Mouse (Mus musculus): ENCODE measurements at regions not wholly inside any gene's neighbourhood (a gene's known extent, or its start where the extent isn't known, plus 50 kb on each side); places are given as distances from the start of the nearest gene placed in this dataset.
A peak's percentile ranks its signal among the peaks of the same experiment; 100 is the strongest.

GRCm38 (mm10) chr10:24357636-24358035, 134.3 kb downstream of the Moxd1 start:
- peaks cover 5% of the 10 kb centered on the region for H3K4me1 ChIP-seq
- 22% methylated on average over 3 of the region's 3 CpGs for WGBS
- H3K27ac ChIP-seq (replicated peaks) = no peak overlapping the region

DNA sequence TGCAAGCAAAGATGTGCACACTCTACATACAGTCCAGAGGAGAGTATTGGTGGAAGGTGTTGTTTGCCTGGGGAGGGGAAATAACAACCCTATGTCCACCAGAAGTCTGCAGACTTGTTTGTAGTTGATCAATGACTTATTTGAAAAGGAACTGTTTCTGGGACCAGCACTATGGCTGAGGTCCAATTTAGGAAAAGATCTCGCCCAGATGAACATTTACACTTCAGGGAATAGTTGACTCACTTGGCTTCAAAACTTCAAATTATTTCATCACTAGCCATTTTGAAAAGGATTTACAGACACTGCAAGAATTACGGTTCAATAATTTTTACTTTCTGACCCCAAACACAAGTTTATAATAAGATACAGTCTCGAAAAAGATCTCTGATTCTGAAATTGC, 138.1 kb downstream of the Moxd1 start:
- no peaks in the 10 kb centered on the region for H3K9me3 ChIP-seq (replicated peaks)
- DNase-seq (ENCODE audit: low spot score) = no peak

More at GRCm38 (mm10) chr10:24357636-24358035, 134.3 kb downstream of the Moxd1 start:
- Histone ChIP-seq H3K9me3 (replicated peaks) (0 out of 2 replicates have a peak, but pooled peaks cover 3% of the 10 kb centered on the region), H3K36me3 (no peaks in the 10 kb centered on the region), H3K4me3 (no peak overlapping the region), H3K27me3 (ENCODE audit: low read depth, poor library complexity, severe bottlenecking) (no peaks in the 10 kb centered on the region)
- DNase-seq (ENCODE audit: low spot score) = no peak

GRCm38 (mm10) chr10:24365369-24365768, 142.1 kb downstream of the Moxd1 start:
- DNase-seq (ENCODE audit: low spot score) = no peak
- Histone ChIP-seq H3K36me3 (no peaks in the 10 kb centered on the region), H3K27me3 (ENCODE audit: low read depth, poor library complexity, severe bottlenecking) (no peaks in the 10 kb centered on the region), H3K9me3 (replicated peaks) (no peaks in the 10 kb centered on the region), H3K4me1 (no peaks in the 10 kb centered on the region), H3K4me3 (no peak overlapping the region), H3K27ac (replicated peaks) (no peak overlapping the region)
- whole genome bisulfite sequencing = 82% methylated on average over 5 of the region's 5 CpGs

More for the DNA sequence above, 138.1 kb downstream of the Moxd1 start:
- Histone ChIP-seq H3K36me3 (no peaks in the 10 kb centered on the region), H3K27me3 (ENCODE audit: low read depth, poor library complexity, severe bottlenecking) (no peaks in the 10 kb centered on the region), H3K4me3 (no peak overlapping the region), H3K4me1 (peaks cover 5% of the 10 kb centered on the region), H3K27ac (replicated peaks) (no peak overlapping the region)
- WGBS = 87% methylated on average over 3 of the region's 3 CpGs

- 79% methylated on average over 5 of the region's 5 CpGs for WGBS
- H3K4me1 ChIP-seq = no peaks in the 10 kb centered on the region
- no peaks in the 10 kb centered on the region for H3K36me3 ChIP-seq
- no peak overlapping the region for H3K27ac ChIP-seq (replicated peaks)
- H3K4me3 ChIP-seq = no peak overlapping the region
- no peak for DNase-seq (ENCODE audit: low spot score)
- no peaks in the 10 kb centered on the region for H3K9me3 ChIP-seq (replicated peaks)
- H3K27me3 ChIP-seq (ENCODE audit: low read depth, poor library complexity, severe bottlenecking) = no peaks in the 10 kb centered on the region
These were observed 143.7 kb downstream of the Moxd1 start for GRCm38 (mm10) chr10:24367010-24367409.

DNA sequence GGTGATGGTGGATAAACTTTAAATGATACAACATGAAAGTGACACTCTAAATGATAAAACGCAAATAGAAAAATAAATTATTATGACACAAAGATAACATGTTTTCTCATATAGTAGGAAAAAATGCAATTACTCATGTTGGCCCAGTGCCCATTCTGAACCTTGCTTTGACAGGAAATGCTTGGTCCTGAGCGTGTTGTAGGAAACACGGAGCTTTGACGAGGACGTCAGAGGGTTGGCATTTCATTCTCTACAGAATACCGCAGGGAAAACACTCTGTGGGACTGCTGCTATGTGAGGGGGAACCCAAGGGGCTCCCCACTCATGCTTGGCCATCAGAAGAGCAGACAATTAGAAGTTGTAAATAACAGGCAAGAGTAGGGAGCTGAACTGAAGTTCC, 150.6 kb downstream of the Moxd1 start:
- Histone ChIP-seq H3K4me3 (no peak overlapping the region), H3K27ac (replicated peaks) (no peak overlapping the region)
- 89% methylated on average over 6 of the region's 6 CpGs for WGBS

GRCm38 (mm10) chr10:24379291-24379690, 156.0 kb downstream of the Moxd1 start:
- Histone ChIP-seq H3K27ac (replicated peaks) (no peak overlapping the region), H3K4me3 (no peak overlapping the region), H3K4me1 (no peaks in the 10 kb centered on the region), H3K36me3 (no peaks in the 10 kb centered on the region), H3K9me3 (replicated peaks) (no peaks in the 10 kb centered on the region), H3K27me3 (ENCODE audit: low read depth, poor library complexity, severe bottlenecking) (no peaks in the 10 kb centered on the region)
- 95% methylated on average over 5 of the region's 5 CpGs for WGBS
- no peak for DNase-seq (ENCODE audit: low spot score)

More for the DNA sequence above, 150.6 kb downstream of the Moxd1 start:
- H3K36me3 ChIP-seq = no peaks in the 10 kb centered on the region
- H3K4me1 ChIP-seq = no peaks in the 10 kb centered on the region
- DNase-seq (ENCODE audit: low spot score) = no peak
- no peaks in the 10 kb centered on the region for H3K9me3 ChIP-seq (replicated peaks)
- H3K27me3 ChIP-seq (ENCODE audit: low read depth, poor library complexity, severe bottlenecking) = no peaks in the 10 kb centered on the region

DNA sequence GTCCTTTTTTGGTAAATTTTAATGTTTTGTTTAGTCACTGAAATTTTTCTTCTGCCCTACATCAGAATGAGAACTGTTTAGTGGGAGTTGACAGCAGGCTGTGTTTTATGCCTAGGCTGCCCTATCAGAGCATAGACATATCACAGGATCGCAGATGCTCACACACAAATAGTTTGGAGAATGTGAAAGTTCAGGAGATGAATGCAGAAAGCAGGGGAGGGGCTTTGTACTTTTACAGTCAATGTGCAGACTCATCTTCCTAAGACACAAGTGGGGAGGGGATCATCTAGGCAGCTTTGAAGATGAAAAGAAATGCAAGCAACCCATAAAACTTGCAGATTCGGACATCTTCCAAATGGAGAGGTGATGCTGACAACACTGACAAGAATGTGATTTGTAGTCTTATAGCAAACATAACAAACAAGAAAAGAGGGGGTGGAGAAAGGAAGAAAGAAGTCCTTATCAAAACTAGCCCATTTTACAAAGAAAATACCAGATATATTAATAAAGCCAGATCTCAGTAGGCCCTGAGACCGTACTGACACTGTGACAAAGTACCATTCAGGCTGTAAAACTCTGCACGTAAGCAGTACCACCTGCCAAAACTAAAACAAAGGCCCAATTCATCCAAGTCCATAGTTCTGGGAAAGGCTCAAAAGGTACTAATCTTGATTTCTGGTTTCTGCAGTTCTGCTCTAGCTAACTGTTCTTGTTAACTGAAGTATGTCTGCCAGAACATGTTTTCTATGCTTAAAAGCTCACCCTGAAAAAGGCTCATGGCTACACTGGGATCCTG, 157.4 kb downstream of the Moxd1 start:
- no peak overlapping the region for H3K4me3 ChIP-seq
- WGBS = 89% methylated on average over 4 of the region's 4 CpGs
- H3K36me3 ChIP-seq = no peaks in the 10 kb centered on the region
- DNase-seq (ENCODE audit: low spot score) = no peak
- no peaks in the 10 kb centered on the region for H3K27me3 ChIP-seq (ENCODE audit: low read depth, poor library complexity, severe bottlenecking)
- no peaks in the 10 kb centered on the region for H3K4me1 ChIP-seq
- H3K9me3 ChIP-seq (replicated peaks) = no peaks in the 10 kb centered on the region
- no peak overlapping the region for H3K27ac ChIP-seq (replicated peaks)

DNA sequence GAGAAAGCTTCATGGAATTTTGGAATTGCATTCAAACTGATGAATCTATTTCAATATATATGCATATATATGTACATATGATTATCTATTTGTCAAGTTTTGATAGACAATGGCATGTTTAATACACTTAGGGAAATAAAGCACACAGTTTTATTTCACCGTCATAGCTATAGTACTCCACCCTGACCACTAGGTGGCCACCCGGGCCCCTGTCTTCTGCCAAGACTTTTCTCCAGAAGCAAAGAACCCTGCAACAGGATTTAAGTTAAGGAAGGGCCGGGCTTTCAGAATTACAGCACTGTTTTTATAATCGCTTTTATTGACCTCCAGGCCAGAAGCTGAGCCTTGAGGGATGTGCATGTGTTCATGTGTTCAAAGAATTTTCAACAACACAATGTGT, 158.6 kb downstream of the Moxd1 start:
- Histone ChIP-seq H3K9me3 (replicated peaks) (no peaks in the 10 kb centered on the region), H3K27ac (replicated peaks) (no peak overlapping the region), H3K36me3 (no peaks in the 10 kb centered on the region), H3K4me3 (no peak overlapping the region), H3K4me1 (no peaks in the 10 kb centered on the region), H3K27me3 (ENCODE audit: low read depth, poor library complexity, severe bottlenecking) (no peaks in the 10 kb centered on the region)
- peak; percentile 48 for DNase-seq (ENCODE audit: low spot score)
- 24% methylated on average over 4 of the region's 4 CpGs for WGBS

GRCm38 (mm10) chr10:24384061-24384460, 160.7 kb downstream of the Moxd1 start:
- Histone ChIP-seq H3K27me3 (ENCODE audit: low read depth, poor library complexity, severe bottlenecking) (no peaks in the 10 kb centered on the region), H3K27ac (replicated peaks) (no peak overlapping the region), H3K36me3 (no peaks in the 10 kb centered on the region), H3K4me1 (no peaks in the 10 kb centered on the region), H3K4me3 (no peak overlapping the region), H3K9me3 (replicated peaks) (no peaks in the 10 kb centered on the region)
- DNase-seq (ENCODE audit: low spot score) = no peak
- WGBS = 71% methylated on average over 2 of the region's 2 CpGs

DNA sequence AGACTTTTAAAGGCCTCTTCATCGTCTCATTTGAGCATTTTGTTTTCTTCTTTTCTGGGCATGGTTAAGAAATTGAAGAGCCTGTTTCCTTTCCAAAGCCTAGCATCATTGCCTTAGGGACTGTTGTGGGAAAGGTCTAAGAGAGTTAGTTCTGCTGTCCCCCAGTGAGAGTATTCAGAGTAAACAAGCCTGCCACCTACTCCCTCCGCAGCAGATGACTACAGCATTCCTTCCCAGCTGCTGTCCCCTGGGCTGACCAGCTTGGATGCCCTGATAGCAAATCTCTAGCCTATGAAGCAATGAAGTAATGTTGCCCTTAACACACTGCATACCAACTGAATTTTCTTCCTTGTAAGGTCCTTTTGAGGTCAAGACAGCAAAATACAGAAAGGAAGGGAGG, 164.9 kb downstream of the Moxd1 start:
- Histone ChIP-seq H3K9me3 (replicated peaks) (no peaks in the 10 kb centered on the region), H3K4me3 (no peak overlapping the region), H3K27ac (replicated peaks) (no peak overlapping the region), H3K4me1 (no peaks in the 10 kb centered on the region), H3K27me3 (ENCODE audit: low read depth, poor library complexity, severe bottlenecking) (no peaks in the 10 kb centered on the region), H3K36me3 (no peaks in the 10 kb centered on the region)
- 61% methylated on average over 2 of the region's 2 CpGs for WGBS
- DNase-seq (ENCODE audit: low spot score) = no peak

- Histone ChIP-seq H3K4me1 (no peaks in the 10 kb centered on the region), H3K27ac (replicated peaks) (no peak overlapping the region), H3K36me3 (no peaks in the 10 kb centered on the region), H3K9me3 (replicated peaks) (no peaks in the 10 kb centered on the region), H3K27me3 (ENCODE audit: low read depth, poor library complexity, severe bottlenecking) (no peaks in the 10 kb centered on the region), H3K4me3 (no peak overlapping the region)
- no peak for DNase-seq (ENCODE audit: low spot score)
- 84% methylated on average over 6 of the region's 6 CpGs for WGBS
These were observed 167.7 kb downstream of the Moxd1 start for GRCm38 (mm10) chr10:24391039-24391438.

DNA sequence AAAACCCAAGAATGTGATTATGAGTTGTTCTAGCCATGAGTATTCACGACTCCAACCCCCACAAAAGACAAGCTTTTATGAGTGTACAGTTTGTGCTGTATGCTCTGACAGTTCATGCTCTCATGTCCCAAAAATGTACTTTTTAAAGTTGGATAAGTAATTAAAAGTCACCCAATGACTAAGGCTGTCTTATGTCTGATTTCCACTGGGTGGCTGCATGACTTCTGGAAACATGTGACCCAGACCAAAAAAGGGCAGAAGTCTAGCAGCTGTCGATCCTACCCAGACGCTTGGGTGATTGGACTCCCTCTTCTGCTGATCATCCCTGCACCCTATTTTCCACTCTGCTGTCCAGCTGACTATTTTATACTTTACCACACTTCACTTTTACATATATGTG, 168.7 kb downstream of the Moxd1 start:
- 84% methylated on average over 3 of the region's 3 CpGs for WGBS

GRCm38 (mm10) chr10:24395999-24396784, 172.9 kb downstream of the Moxd1 start:
- H3K4me1 ChIP-seq = peaks cover 4% of the 10 kb centered on the region; the same call in 1 of the 2 replicates
- no peak for DNase-seq (ENCODE audit: low spot score)
- no peaks in the 10 kb centered on the region for H3K27me3 ChIP-seq (ENCODE audit: low read depth, poor library complexity, severe bottlenecking)
- 79% methylated on average over 13 of the region's 13 CpGs for WGBS
- no peaks in the 10 kb centered on the region for H3K9me3 ChIP-seq (replicated peaks)
- H3K36me3 ChIP-seq = no peaks in the 10 kb centered on the region
- H3K27ac ChIP-seq (replicated peaks) = no peak overlapping the region
- H3K4me3 ChIP-seq = no peak overlapping the region

More for the DNA sequence above, 168.7 kb downstream of the Moxd1 start:
- Histone ChIP-seq H3K27me3 (ENCODE audit: low read depth, poor library complexity, severe bottlenecking) (no peaks in the 10 kb centered on the region), H3K27ac (replicated peaks) (no peak overlapping the region), H3K4me1 (no peaks in the 10 kb centered on the region), H3K36me3 (no peaks in the 10 kb centered on the region), H3K4me3 (no peak overlapping the region), H3K9me3 (replicated peaks) (no peaks in the 10 kb centered on the region)
- no peak for DNase-seq (ENCODE audit: low spot score)

Data from midbrain, embryonic 10.5 days (tissue).